Mouse (Mus musculus) hindbrain, embryonic 16.5 days (tissue): Measurements from ENCODE around the gene Prr19. TPM values are rescaled to one million over a fixed set of nuclear protein-coding genes. Genes with fewer than 3 reads are reported as not detected.

Experiments used
- ATAC-seq: fragments of 200-750 bp; cut with Nextera tagmentation; 2 replicates; pipeline ENCODE4 v1.8.0; 2017; ENCODE audit warnings: moderate TSS enrichment, moderate library complexity
- H3K27ac ChIP-seq: fragments of 300-500 bp; sonication (generic); 2 replicates; pipeline ENCODE4 v1.5.1; 2014; ENCODE audit warnings: low read depth, mild to moderate bottlenecking, control low read depth, low read length, moderate library complexity
- H3K27me3 ChIP-seq: fragments of 300-500 bp; sonication (generic); replicated peaks from 2 replicates; pipeline ENCODE4 v1.6.1; 2014; ENCODE audit warnings: low read length; ENCODE audit not compliant: control insufficient read depth, insufficient read depth
- H3K36me3 ChIP-seq: fragments of 300-500 bp; sonication (generic); 2 replicates; pipeline ENCODE4 v1.6.1; 2014; ENCODE audit warnings: mild to moderate bottlenecking, low read length, moderate library complexity, mixed read lengths; ENCODE audit not compliant: control insufficient read depth, insufficient read depth
- H3K4me1 ChIP-seq: fragments of 300-500 bp; sonication (generic); 2 replicates; pipeline ENCODE4 v1.6.1; 2014; ENCODE audit warnings: low read depth, low read length; ENCODE audit not compliant: control insufficient read depth, insufficient read depth
- H3K4me2 ChIP-seq: fragments of 300-500 bp; sonication (generic); 2 replicates; pipeline ENCODE4 v1.6.1; 2014; ENCODE audit warnings: mild to moderate bottlenecking, low read length, control low read depth, moderate library complexity
- H3K4me3 ChIP-seq: fragments of 300-500 bp; sonication (generic); 2 replicates; pipeline ENCODE4 v1.5.1; 2014; ENCODE audit warnings: mild to moderate bottlenecking, low read length, control low read depth, moderate library complexity
- H3K9ac ChIP-seq: fragments of 300-500 bp; sonication (generic); 2 replicates; pipeline ENCODE4 v1.6.1; 2014; ENCODE audit warnings: low read depth, mild to moderate bottlenecking, control low read depth, low read length, moderate library complexity
- H3K9me3 ChIP-seq: fragments of 300-500 bp; sonication (generic); 2 replicates; pipeline ENCODE4 v1.6.1; 2014; ENCODE audit warnings: mild to moderate bottlenecking, low read length, moderate library complexity; ENCODE audit not compliant: control insufficient read depth
- WGBS: fragments of 180-500 bp; shearing (Covaris S2); extraction: QIAGEN DNeasy Blood & Tissue Kit; methylation state at CpG from one replicate; pipeline ENCODE4 v1.1.7; 2014; 5-methylcytosine and 5-hydroxymethylcytosine counted together
- polyA plus RNA-seq: library from polyadenylated mRNA; unstranded; fragments of >200 nt; fragmentation: Nextera tagmentation; extraction: Ambion mirVana; gene quantifications from 2 replicates; pipeline ENCODE4 v1.2.1, GENCODE M21; 2015

Gene Prr19
- polyA plus RNA-seq, 1 experiment from 2014 or later: 4.7 TPM

- 2% methylated on average over 7 of the region's 7 CpGs for WGBS
- H3K9ac ChIP-seq: peak overlapping the region; percentile 92
- no peak for ATAC-seq
- H3K9me3 ChIP-seq: no peaks in the 10 kb centered on the region
- peak overlapping the region; percentile 68 for H3K4me2 ChIP-seq
- H3K4me3 ChIP-seq: peak overlapping the region; percentile 83
- H3K27ac ChIP-seq: peak overlapping the region; percentile 87
- peaks cover 20% of the 10 kb centered on the region for H3K4me1 ChIP-seq
- H3K36me3 ChIP-seq: peaks cover 22% of the 10 kb centered on the region; the same call in 1 of the 2 replicates
- no peaks in the 10 kb centered on the region; the same call in none of the 2 replicates for H3K27me3 ChIP-seq
These were observed 32.6 kb upstream of the Prr19 start for GRCm38 (mm10) chr7:25268588-25268987.

- WGBS: 46% methylated on average over 4 of the region's 4 CpGs
- Histone ChIP-seq H3K27ac (peak overlapping the region; percentile 54; the same call in 1 of the 2 replicates), H3K9me3 (no peaks in the 10 kb centered on the region), H3K36me3 (peaks cover 22% of the 10 kb centered on the region; the same call in 1 of the 2 replicates), H3K4me2 (peak overlapping the region; percentile 68), H3K4me3 (peak overlapping the region; percentile 83), H3K4me1 (peaks cover 24% of the 10 kb centered on the region), H3K27me3 (no peaks in the 10 kb centered on the region; the same call in none of the 2 replicates), H3K9ac (peak overlapping the region; percentile 92)
- no peak for ATAC-seq
These were observed 32.2 kb upstream of the Prr19 start for GRCm38 (mm10) chr7:25269029-25269428.

GRCm38 (mm10) chr7:25269545-25270271 lies 31.5 kb upstream of the Prr19 start:
- H3K27ac ChIP-seq: no peak overlapping the region
- H3K27me3 ChIP-seq: no peaks in the 10 kb centered on the region; the same call in 1 of the 2 replicates
- peaks cover 25% of the 10 kb centered on the region for H3K4me1 ChIP-seq
- no peaks in the 10 kb centered on the region for H3K9me3 ChIP-seq
- peaks cover 22% of the 10 kb centered on the region; the same call in 1 of the 2 replicates for H3K36me3 ChIP-seq
- peak overlapping the region; percentile 68 for H3K4me2 ChIP-seq
- peak overlapping the region; percentile 9; the same call in 1 of the 2 replicates for H3K4me3 ChIP-seq
- peak overlapping the region; percentile 43; the same call in 1 of the 2 replicates for H3K9ac ChIP-seq
- no peak for ATAC-seq
- WGBS: 80% methylated on average over 8 of the region's 8 CpGs

GRCm38 (mm10) chr7:25270652-25271633 lies 30.3 kb upstream of the Prr19 start:
- Histone ChIP-seq H3K4me1 (peaks cover 30% of the 10 kb centered on the region), H3K4me3 (no peak overlapping the region), H3K27me3 (no peaks in the 10 kb centered on the region), H3K36me3 (peaks cover 22% of the 10 kb centered on the region; the same call in 1 of the 2 replicates), H3K4me2 (no peak overlapping the region), H3K9me3 (no peaks in the 10 kb centered on the region), H3K9ac (no peak overlapping the region), H3K27ac (no peak overlapping the region)
- ATAC-seq: no peak
- WGBS: 90% methylated on average over 35 of the region's 35 CpGs

GRCm38 (mm10) chr7:25271651-25272444 lies 29.4 kb upstream of the Prr19 start:
- no peak overlapping the region for H3K4me2 ChIP-seq
- WGBS: 87% methylated on average over 30 of the region's 30 CpGs
- no peak for ATAC-seq
- H3K27me3 ChIP-seq: no peaks in the 10 kb centered on the region
- H3K4me3 ChIP-seq: no peak overlapping the region
- no peak overlapping the region for H3K9ac ChIP-seq
- peaks cover 30% of the 10 kb centered on the region for H3K4me1 ChIP-seq
- no peak overlapping the region for H3K27ac ChIP-seq
- H3K36me3 ChIP-seq: peaks cover 22% of the 10 kb centered on the region; the same call in 1 of the 2 replicates
- no peaks in the 10 kb centered on the region for H3K9me3 ChIP-seq

- no peak for ATAC-seq
- no peak overlapping the region for H3K27ac ChIP-seq
- H3K9me3 ChIP-seq: no peaks in the 10 kb centered on the region
- H3K9ac ChIP-seq: no peak overlapping the region
- H3K27me3 ChIP-seq: no peaks in the 10 kb centered on the region
- 89% methylated on average over 38 of the region's 38 CpGs for WGBS
- H3K4me2 ChIP-seq: no peak overlapping the region
- H3K4me3 ChIP-seq: no peak overlapping the region
- H3K4me1 ChIP-seq: peaks cover 32% of the 10 kb centered on the region
- H3K36me3 ChIP-seq: peaks cover 22% of the 10 kb centered on the region; the same call in 1 of the 2 replicates
These were observed 28.6 kb upstream of the Prr19 start for GRCm38 (mm10) chr7:25272445-25273258.

GRCm38 (mm10) chr7:25273259-25274241 lies 27.7 kb upstream of the Prr19 start:
- WGBS: 89% methylated on average over 22 of the region's 22 CpGs
- peak overlapping the region; percentile 11 for H3K9ac ChIP-seq
- H3K36me3 ChIP-seq: peaks cover 22% of the 10 kb centered on the region; the same call in 1 of the 2 replicates
- H3K4me2 ChIP-seq: no peak overlapping the region
- no peak for ATAC-seq
- no peaks in the 10 kb centered on the region for H3K9me3 ChIP-seq
- peaks cover 36% of the 10 kb centered on the region for H3K4me1 ChIP-seq
- H3K27ac ChIP-seq: no peak overlapping the region
- H3K4me3 ChIP-seq: no peak overlapping the region
- H3K27me3 ChIP-seq: no peaks in the 10 kb centered on the region
